Mouse (Mus musculus): ENCODE results near the gene Mgat2.

- TF ChIP-seq CTCF (IDR thresholded peaks at IDR 0.05): no peak
- no peak for TF ChIP-seq POLR2A (IDR thresholded peaks at IDR 0.05; ENCODE audit: insufficient read depth, low read depth, low read length)
Observed at GRCm38 (mm10) chr12:69198164-69198535, 14.2 kb downstream of the Mgat2 start, which contains the start of gene Dnaaf2.
